Mouse (Mus musculus) right cerebral cortex, postnatal 25 days (tissue): Measurements from ENCODE around the gene Aldh1a7.
"Not testable (repeated sequence)": the region's sequence is repeated elsewhere in the genome, so short reads cannot be mapped to it uniquely, and the experiment has no call there.

Experiments
- DNase-seq: peaks from one replicate; pipeline ENCODE4 v3.0.0; 2022

Aldh1a7 gene

DNA sequence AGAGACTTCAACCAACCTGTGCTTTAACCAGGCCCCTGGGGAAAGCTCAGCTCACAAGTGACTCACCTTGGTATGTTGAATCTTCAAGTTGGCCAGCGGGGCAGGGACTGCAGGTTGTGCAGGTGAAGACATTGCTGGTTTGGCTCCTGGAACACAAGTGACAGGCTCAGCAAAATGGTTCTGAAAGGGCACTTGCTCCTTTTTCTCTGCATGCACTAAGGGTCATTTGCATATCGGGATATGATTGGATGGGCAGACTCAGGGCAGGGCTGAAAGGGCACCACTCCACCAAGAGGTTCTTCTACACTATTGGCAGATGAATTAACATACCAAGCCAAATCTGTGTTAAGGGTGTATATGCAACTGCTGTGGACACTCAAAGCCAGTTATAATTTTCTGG is at the start of gene Aldh1a7:
Gene Aldh1a7 (minus strand): TSS at position 182 of the 400 bp plus-strand sequence.
- DNase-seq, result no peak

DNA sequence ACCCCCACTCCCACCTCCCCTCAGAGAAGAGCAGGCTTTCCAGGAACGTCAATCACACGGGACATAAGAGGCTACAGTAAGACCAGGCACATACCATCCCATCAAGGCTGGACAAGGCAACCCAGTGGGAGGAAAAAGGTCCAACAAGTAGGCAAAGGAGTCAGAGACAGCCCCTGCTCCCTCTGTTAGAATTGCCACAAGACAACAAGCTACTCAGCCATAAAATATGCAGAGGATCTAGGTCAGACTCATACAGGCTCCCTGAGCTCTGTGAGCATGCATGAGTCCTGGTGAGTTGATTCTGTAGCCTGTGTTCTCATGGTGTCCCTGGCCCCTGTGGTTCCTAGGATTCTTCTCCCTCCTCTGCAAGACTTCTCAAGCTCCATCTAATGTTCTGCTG is 48.3 kb upstream of the Aldh1a7 start:
- DNase-seq, result no peak

DNA sequence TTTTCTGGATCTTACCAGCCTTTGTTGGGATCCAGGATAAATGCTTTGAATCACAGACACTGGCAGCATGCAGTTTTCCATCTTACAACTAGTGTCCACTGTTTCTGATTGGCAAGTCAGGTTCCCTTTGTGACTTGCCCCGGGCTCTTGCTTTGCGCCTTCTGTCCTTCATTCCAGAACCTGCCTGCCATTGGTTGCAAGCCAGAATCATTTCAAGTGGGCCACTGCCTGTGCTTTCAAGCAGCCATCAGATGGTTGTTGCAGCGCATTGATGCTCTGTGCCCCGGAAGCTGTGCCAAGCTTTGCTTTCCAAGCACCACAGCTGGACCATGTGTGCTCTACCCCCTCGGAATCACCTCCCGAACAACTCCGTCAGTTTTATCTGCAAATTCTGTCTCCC is 46.6 kb upstream of the Aldh1a7 start:
- DNase-seq, result no peak

DNA sequence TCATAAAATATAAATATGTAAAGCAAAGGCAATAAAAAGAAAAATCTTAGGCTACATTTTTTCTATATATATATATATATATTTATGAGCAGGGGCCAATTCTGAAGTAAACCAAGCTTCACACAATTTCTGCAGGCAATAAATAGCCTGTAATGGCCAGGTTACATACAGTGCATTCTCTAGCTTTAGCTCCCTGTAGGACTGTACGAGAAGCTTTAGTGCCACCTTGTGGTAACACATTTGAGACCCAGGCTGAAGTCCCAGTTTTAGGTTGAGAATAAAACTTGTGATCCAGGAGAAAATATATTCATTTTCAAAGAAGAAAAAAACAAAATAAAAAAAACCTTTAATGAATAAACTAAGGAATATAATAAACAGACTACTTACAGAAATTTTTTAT is 36.9 kb upstream of the Aldh1a7 start:
- peak; percentile 4 for DNase-seq

DNA sequence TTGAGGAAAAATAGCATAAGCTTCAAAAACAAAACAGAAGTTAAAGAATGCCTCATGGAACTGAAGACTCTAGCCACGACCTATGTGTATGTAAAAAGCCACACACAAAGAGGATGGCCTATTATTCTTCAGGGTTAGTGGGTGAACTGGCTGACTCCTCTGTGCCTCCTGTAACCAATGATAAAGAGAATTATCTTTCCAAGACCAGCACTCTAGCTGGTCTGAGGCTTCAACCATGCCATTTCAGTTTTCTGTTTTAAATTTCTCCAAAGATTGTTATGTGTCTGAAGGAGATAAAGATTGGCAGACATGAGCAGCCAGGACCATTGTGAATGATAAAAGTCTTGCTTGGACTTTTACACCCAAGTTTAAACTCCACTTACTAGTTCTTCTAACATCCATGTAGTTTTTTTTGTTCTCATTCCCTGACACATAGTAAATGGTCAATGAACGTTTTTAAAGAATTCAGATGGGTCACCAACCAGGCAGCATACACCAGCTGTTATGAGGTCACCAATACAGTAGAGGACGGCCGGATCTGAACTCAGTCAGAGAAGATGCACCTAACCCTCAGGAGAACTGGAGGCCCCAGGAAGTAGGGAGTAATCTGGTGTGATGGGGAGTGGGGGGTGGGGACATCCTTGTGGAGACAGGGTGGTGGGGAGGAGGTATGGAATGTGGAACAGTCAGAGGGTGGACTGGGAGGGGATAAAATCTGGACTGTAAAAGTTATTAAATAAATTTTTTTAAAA is 34.5 kb upstream of the Aldh1a7 start:
- no peak for DNase-seq

DNA sequence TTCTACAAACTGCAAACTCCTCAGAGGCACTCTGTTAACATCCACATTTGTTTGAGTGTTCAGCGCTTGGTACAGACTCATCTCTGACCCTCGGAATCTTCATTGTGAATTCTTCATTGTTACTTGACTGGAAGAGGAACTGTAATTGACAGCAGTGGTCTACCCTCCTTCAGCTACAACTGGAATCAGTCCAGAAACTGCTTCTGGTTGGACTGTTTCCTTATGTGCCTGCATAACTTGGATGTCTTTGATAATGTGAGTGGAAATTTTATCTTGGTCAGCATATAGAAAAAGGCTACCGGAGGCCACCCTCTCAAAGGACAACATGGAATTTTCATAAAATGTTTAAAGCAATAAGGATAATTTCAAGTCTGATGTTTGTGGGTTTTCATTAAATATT is 33.8 kb upstream of the Aldh1a7 start:
- DNase-seq, result no peak

DNA sequence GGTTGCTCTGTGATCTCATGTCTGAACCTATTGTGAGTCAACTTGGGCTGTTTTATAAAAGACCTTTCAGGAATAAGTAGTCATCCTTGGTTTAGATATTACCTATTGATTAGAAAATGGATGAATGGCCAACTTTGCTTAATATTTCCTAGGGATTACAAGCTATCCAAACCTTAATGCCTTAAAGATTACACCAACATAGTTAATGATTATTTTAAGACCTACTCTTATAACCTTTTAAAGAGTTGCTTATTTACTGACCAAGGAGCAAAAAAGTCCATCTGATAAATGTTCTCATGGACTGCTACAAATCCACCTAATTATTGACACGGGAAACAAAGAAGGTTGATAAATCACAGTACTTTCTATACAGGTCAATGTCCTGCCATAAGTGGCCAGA is 17.3 kb upstream of the Aldh1a7 start:
- DNase-seq, result no peak

DNA sequence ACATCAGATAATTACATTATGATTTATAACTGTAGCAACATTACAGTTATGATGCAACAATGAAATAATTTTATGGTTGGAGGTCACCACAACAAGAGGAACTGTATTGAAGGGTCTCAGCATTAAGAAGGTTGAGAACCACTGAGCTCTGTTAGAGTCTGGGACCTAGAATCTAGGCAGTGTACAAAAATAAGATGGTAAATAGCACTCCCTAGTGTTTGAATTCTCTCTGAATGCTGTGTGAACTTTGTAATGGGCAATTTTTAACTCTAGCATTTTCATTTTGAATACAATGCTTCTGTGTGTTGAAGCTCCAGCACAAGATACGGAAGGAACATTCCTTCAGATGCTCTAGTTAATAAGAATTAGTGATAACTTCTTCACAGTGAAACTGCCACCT is 916 bp upstream of the Aldh1a7 start:
- no peak for DNase-seq

DNA sequence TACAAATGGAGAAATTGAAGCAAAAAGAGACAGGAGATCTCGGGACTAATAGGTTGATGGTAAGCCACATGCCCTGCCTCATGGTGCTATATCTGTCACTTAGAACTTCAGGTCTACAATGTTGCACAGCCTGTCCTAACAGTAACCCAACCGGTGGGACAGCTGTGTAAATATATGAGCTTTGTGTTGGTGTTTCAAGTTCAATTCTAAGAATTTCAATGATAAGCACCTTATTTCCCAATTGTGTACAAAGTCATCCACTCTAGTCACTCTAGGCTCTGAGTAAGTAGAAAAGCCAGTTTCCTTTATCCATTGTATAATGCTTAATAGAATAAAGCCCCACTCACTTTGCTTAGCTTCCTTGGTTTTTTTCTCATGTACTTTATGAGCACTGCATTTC is 4.4 kb downstream of the Aldh1a7 start:
- no peak for DNase-seq

DNA sequence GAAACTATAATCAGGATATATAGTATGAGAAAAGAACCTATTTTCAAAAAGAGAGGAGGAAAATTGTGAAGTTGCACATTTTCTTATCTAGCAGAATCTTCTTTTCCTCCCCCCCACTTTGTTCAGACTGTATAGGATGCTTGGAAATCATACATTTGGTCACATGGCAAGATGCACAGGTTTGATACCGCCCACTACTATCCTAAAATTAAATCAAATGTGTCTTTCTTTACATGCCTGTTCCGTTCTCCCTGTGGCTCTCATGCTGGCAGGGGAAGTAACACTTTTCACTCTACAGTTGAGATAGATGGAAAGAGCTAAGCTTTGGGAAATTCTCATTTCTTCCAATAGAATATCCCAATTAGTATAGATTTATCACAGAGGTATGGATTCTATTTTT is 7.1 kb downstream of the Aldh1a7 start:
- DNase-seq, result no peak

DNA sequence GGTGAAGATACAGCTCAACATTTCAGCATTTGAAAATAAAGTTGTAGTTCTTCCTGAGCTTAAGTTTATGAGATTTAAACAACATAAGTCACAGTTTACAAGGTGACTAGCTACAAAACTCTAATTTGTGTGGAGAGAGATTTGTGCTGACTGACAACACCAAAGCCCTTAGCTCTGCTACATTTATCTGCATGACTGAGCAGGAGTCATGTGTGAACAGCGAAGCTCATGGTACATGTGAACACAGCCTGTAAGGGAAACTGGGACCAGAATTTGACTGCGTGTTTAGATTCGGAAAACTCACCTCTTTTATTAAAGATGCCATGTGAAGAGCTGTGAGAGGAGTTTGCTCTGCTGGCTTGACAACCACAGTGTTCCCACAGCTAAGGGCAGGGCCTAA is 11.7 kb downstream of the Aldh1a7 start:
- no peak for DNase-seq

DNA sequence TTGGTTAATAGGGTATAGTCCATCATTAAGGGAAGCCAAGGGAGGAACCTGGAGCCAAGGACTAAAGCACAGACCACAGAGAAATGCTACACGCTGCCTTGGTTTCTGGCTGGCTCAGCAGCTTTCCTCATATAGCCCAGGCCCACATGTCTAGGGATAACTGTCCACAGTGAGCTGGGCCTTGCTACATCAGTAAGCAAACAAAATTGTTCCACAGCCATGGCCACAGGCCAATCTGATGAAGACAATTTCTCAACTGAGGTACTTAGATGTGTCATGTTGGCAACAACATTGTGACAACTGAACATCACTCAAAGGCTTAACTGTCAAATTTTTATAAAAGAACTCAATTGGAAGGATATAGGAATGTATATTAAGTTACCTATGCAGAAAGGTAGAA is 12.3 kb downstream of the Aldh1a7 start:
- DNase-seq, result no peak

DNA sequence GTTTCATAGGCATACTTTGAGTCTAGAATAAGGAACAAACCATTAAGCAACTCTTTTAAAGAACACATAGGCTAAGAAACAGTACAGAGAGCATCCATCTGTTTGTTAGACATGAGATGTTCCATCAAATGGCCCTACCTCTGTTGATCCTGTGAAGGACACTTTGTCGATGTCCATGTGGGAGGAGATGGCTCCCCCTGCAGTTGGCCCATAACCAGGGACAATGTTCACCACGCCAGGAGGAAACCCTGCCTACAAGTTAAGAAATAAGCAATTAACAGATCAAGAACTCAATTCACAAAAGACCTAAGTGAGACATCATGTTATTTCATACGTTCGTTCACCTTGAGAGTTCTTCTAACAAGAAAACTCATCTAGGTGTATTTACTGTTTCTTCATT is 12.8 kb downstream of the Aldh1a7 start:
- no peak for DNase-seq

DNA sequence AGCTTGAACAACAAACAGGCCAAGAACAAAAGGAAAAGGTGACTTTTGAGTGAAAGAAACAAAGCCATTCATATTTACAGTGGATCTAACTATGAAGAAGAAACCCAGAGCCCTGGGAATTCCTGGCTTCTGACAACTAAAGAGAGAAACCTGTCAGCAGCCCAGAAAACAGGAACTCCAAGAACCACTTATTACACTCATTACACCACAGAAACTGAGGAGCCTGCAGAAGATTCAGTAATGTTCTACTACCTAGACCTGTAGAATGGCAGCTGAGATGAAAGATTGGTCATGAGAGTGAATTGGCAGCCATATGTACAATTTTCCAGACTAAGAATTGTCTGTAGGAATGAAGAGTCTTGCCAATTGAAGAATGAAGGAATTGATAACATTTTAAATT is 20.2 kb downstream of the Aldh1a7 start:
- no peak for DNase-seq

DNA sequence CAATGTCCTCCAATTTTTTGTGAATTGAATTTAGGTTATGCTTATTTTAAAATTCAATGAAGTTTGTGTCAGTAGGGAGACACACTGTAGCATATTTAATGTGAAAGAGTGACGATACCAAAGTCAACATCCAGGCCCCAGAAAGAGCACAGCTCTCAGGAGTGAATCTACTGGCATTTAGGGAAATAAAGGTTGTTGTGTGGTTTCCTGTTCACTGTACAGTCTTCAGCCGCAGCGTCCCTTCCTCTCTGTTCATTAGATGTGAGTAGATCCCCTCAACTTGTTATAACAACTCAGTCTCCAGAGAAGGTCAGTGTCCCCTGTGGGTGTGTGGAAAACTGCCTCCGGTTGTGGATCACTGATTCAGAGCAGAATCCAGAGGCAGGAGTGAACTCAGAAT is 20.6 kb downstream of the Aldh1a7 start:
- DNase-seq, result no peak

DNA sequence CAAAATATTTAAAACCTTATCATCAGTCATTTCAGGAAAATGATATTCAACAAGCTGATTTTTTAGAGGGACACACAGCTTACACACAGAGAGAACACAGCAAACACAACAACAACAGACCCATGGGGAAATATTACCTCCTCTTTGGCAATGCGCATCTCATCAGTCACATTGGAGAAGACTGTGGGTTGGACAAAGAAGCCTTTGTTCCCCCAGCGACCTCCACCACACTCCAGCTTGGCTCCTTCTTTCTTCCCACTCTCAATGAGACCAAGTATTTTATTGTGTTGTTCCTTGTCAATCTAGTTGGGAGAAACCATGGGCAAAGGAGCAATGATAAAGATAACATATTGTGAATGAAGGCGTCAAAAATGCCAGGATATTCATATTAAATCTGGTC is 25.3 kb downstream of the Aldh1a7 start:
- no peak for DNase-seq

DNA sequence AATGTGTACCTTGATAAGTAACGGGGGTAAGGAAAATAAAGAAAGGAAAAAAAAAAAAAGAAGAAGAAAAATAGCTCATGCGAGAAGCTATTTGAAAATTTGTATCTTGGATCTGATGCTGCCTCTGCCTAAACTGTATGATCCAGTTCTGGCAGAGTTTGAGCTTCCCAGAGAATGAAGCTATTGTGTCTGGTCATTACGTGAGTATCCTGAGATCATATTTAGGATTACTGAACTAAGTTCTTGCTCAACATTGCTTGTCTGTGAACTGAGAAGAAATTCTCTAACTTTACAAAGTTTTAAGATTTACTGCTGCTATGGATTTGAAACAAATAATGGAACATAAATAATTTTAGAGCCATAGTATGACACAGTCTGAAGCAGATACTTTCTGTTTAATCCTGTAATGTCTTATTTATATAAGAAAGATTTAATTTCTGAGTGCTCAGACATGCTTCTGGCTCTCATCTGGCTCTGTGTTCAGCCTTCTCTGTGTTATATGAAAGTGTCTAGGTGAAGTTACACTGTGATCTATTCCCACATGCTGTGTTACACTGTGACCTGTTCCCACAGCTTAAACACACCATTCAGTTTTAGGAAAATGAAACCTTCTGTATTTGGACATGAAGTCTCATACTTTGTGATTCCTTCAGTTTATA is 49.5 kb downstream of the Aldh1a7 start:
- no peak for DNase-seq

DNA sequence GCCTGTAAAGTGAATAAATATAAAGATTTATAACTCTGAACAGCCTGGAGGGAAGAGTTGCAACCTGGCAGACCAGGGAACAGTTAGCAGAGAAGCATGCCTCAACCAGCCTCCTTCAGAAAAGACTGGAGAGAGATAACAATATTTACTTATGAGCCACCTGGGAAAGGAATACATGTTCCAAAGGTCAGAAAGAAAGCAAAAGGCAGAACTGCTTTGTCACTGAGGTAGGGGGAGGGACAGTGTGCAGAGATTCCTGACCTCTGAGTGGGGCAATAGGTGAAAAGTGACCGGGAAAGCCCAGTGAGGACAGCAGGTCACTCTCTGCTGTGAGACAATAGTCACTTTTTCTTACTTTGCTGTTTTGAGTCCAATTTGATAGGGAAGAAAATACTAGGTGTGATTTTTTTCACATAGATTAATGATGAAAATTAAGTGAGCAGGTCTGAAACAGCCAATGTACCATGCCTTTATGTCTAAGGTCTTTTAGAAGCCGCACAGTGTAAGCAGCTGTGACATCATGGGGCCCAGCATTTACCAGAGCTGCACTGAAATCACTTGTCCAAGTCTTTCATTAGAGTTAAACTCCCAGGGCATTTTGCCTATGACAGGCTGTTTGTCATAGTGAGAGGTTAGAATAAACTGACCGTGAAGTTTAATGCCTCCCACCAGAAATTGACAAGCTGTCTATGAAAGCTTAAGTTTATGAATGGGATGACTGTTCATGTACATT is 73.1 kb downstream of the Aldh1a7 start:
- no peak for DNase-seq

DNA sequence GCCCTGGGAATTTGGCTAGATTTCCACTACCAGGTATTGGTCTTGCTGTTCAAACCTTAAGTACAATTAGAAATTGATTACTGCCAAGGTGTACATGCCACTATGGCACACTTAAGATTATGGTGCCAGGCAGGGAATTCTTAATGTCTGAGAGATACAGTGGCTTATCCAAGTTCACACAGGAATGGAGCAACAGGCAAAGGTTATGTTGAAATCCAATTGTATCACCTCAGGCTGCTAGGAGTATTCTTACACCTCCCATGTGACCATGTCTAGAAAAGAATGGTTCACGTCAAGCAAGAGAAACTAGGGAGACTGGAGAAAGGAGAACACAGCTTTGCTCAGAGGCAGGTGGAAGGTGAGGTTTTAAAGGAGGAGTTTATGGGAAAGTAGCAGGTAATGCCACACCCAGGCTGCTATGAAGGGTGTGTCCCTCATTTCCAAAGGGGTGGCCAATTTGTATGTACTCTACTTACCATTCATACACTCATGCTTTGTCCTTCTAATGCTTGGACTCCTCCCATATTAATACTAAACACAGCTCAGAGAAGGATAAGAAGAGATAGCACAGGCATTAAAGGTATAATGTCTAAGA is 74.2 kb downstream of the Aldh1a7 start:
- DNase-seq, result no peak

DNA sequence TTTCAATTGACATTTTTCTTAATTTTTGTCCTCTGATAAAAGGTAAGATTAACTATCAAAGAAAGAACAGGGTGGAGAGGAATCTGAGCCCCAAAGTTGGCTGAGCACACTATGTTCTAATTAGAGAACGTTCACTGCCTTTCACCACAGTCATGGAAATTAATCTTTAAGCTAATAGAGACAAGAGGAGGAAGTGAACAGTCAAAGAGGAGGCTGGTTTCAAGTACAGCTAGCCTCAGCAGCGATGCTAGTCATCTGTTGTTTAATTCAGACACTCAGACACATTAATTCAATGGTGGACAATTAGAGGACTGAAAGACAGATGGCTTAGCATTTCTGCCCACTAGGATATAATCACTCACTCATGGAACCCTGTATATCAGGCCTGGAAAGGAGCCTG is 77.4 kb downstream of the Aldh1a7 start:
- DNase-seq, result no peak

DNA sequence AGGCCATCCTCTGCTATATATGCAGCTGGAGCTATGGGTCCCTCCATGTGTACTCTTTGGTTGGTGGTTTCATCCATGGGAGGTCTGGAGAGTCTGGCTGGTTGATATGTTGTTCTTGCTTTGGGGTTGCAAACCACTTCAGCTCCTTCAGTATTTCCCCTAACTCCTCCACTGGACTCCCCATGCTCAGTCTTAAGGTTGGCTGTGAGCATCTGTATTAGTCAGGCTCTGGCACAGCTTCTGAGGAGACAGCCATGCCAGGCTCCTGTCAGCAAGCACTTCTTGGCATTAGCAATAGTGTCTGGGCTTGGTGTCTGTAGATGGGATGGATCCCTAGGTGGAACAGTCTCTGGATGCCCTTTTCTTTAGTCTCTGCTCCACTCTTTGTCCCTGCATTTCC is 79.9 kb downstream of the Aldh1a7 start:
- not testable (repeated sequence) for DNase-seq

DNA sequence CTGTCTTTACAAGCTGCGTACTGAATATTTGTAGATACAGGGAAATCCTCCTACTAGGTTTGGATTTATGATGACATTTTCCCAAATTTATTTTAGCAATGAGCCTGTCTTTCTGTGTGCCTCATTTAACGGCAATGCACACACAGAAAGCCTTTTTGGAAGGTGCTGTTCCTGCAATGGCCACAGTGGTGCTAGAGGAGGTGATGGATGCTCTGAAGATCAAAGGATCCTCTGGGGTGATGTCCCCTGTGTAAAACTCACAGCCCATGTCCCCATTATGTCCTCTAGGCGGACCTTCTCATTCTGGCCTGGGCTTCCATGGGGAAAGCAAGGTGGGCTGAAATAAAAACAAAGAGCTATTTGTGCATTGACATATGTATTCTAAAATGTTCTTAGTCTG is 83.0 kb downstream of the Aldh1a7 start:
- DNase-seq, result no peak
